Mouse (Mus musculus): ENCODE measurements around the gene Hes1.
"Not testable (repeated sequence)": the region's sequence is repeated elsewhere in the genome, so short reads cannot be mapped to it uniquely, and the experiment has no call there.

Gene Hes1

GRCm38 (mm10) chr16:30073317-30073716 lies 9.1 kb downstream of the Hes1 start:
- DNase-seq, result no peak

GRCm38 (mm10) chr16:30081498-30081897 lies 17.3 kb downstream of the Hes1 start:
- no peak for DNase-seq

- DNase-seq, result no peak
These were observed 17.8 kb downstream of the Hes1 start for GRCm38 (mm10) chr16:30081980-30082379.

GRCm38 (mm10) chr16:30082965-30083364 lies 18.8 kb downstream of the Hes1 start:
- no peak for DNase-seq

GRCm38 (mm10) chr16:30083536-30083935 lies 19.4 kb downstream of the Hes1 start:
- DNase-seq, result no peak

GRCm38 (mm10) chr16:30088646-30089045 lies 24.5 kb downstream of the Hes1 start:
- no peak for DNase-seq

- no peak for DNase-seq
These were observed 26.1 kb downstream of the Hes1 start for GRCm38 (mm10) chr16:30090200-30090865.

- no peak for DNase-seq
These were observed 31.9 kb downstream of the Hes1 start for GRCm38 (mm10) chr16:30096050-30096449.

- no peak for DNase-seq
These were observed 32.3 kb downstream of the Hes1 start for GRCm38 (mm10) chr16:30096475-30096874.

GRCm38 (mm10) chr16:30099124-30099523 lies 34.9 kb downstream of the Hes1 start:
- DNase-seq, result no peak

- DNase-seq, result no peak
These were observed 38.1 kb downstream of the Hes1 start for GRCm38 (mm10) chr16:30102149-30102915.

GRCm38 (mm10) chr16:30102982-30103381 lies 38.8 kb downstream of the Hes1 start:
- DNase-seq, result no peak

GRCm38 (mm10) chr16:30103495-30103894 lies 39.3 kb downstream of the Hes1 start:
- DNase-seq, result no peak

- no peak for DNase-seq
These were observed 40.2 kb downstream of the Hes1 start for GRCm38 (mm10) chr16:30104363-30104762.

- no peak for DNase-seq
These were observed 41.3 kb downstream of the Hes1 start for GRCm38 (mm10) chr16:30105476-30105875.

- not testable (repeated sequence) for DNase-seq
These were observed 44.0 kb downstream of the Hes1 start for GRCm38 (mm10) chr16:30108167-30108566.

GRCm38 (mm10) chr16:30110466-30110865 lies 46.3 kb downstream of the Hes1 start:
- no peak for DNase-seq

- DNase-seq, result no peak
These were observed 46.9 kb downstream of the Hes1 start for GRCm38 (mm10) chr16:30111069-30111468.

GRCm38 (mm10) chr16:30111566-30111965 lies 47.4 kb downstream of the Hes1 start:
- DNase-seq, result no peak

- no peak for DNase-seq
These were observed 49.0 kb downstream of the Hes1 start for GRCm38 (mm10) chr16:30113170-30113569.

GRCm38 (mm10) chr16:30113800-30114199 lies 49.6 kb downstream of the Hes1 start:
- DNase-seq, result no peak

- no peak for DNase-seq
These were observed 50.3 kb downstream of the Hes1 start for GRCm38 (mm10) chr16:30114451-30114850.

Measured in cerebellum, adult 8-10 months (tissue).